Mouse (Mus musculus) MEL (cell line): ENCODE measurements around the gene Nol12.

ENCODE experiments used
- CHD1 ChIP-seq: IDR thresholded peaks from 2 replicates; pipeline ENCODE4 v1.6.1; 2012; ENCODE audit warnings: low read depth, mild to moderate bottlenecking, inconsistent platforms, low read length, improper control_type of control experiment
- CTCF ChIP-seq, 3 experiments: IDR thresholded peaks in 2 of 3; conservative IDR thresholded peaks in 1 of 3; 2 replicates each; pipeline ENCODE4 v1.5.1; 2011 to 2012; ENCODE audit warnings: low read length in 3 of 3, low read depth in 2 of 3, mild to moderate bottlenecking in 2 of 3, improper control_type of control experiment in 1 of 3, inconsistent platforms in 1 of 3, mixed read lengths in 1 of 3, moderate library complexity in 1 of 3; ENCODE audit not compliant: control insufficient read depth in 1 of 3, insufficient read depth in 1 of 3, poor library complexity in 1 of 3, severe bottlenecking in 1 of 3
- E2F4 ChIP-seq: IDR thresholded peaks from 2 replicates; pipeline ENCODE4 v1.6.1; 2011; ENCODE audit warnings: low read depth, low read length, improper control_type of control experiment, borderline replicate concordance
- ELF1 ChIP-seq: IDR thresholded peaks from 2 replicates; pipeline ENCODE4 v1.6.1; 2014; ENCODE audit warnings: low read depth, mild to moderate bottlenecking, inconsistent platforms, low read length, improper control_type of control experiment, moderate library complexity
- ETS1 ChIP-seq: IDR thresholded peaks from 2 replicates; pipeline ENCODE4 v1.6.1; 2012; ENCODE audit warnings: low read depth, mild to moderate bottlenecking, inconsistent platforms, low read length, improper control_type of control experiment, moderate library complexity
- POLR2A ChIP-seq, 2 experiments: IDR thresholded peaks; 2 replicates each; pipeline ENCODE4 v1.6.1; 2011 to 2012; ENCODE audit warnings: low read length in 2 of 2, mild to moderate bottlenecking in 2 of 2, control low read depth in 1 of 2, improper control_type of control experiment in 1 of 2, low read depth in 1 of 2, moderate library complexity in 1 of 2; ENCODE audit not compliant: control insufficient read depth in 1 of 2, insufficient read depth in 1 of 2, poor library complexity in 1 of 2
- TAL1 ChIP-seq: IDR thresholded peaks from 2 replicates; pipeline ENCODE4 v1.6.1; 2012; ENCODE audit warnings: mild to moderate bottlenecking, inconsistent platforms, low read length, moderate library complexity, mixed read lengths
- TCF12 ChIP-seq: IDR thresholded peaks from 2 replicates; pipeline ENCODE4 v1.6.1; 2014; ENCODE audit warnings: low read depth, mild to moderate bottlenecking, inconsistent platforms, low read length, improper control_type of control experiment, moderate library complexity
- UBTF ChIP-seq: IDR thresholded peaks from 2 replicates; pipeline ENCODE4 v1.6.1; 2012; ENCODE audit warnings: low read depth, mild to moderate bottlenecking, inconsistent platforms, low read length, improper control_type of control experiment, moderate library complexity, borderline replicate concordance; ENCODE audit not compliant: insufficient read depth
- ZNF384 ChIP-seq: IDR thresholded peaks from 2 replicates; pipeline ENCODE4 v1.6.1; 2012; ENCODE audit warnings: low read depth, mild to moderate bottlenecking, inconsistent platforms, low read length, improper control_type of control experiment

- TF ChIP-seq CHD1 (no peak), POLR2A (IDR thresholded peaks at IDR 0.05; ENCODE audit: control insufficient read depth in 1 of 2, insufficient read depth in 1 of 2, low read depth in 1 of 2, low read length in 2 of 2, poor library complexity in 1 of 2) (peak in 1 of 2 experiments; percentile 32; a peak in 1 of 4 replicates), TCF12 (no peak), TAL1 (no peak), ZNF384 (no peak), ETS1 (peak; percentile 25; the same call in 1 of the 2 replicates), CTCF (IDR thresholded peaks at IDR 0.05 in 2 of 3, conservative IDR thresholded peaks at IDR 0.05 in 1 of 3; ENCODE audit: control insufficient read depth in 1 of 3, insufficient read depth in 1 of 3, low read depth in 2 of 3, low read length in 3 of 3, poor library complexity in 1 of 3, severe bottlenecking in 1 of 3) (no peak), UBTF (no peak), ELF1 (no peak), E2F4 (no peak)
Measured at GRCm38 (mm10) chr15:78919914-78920313, 14.8 kb upstream of the Nol12 start.
